Mouse (Mus musculus) liver, postnatal 0 days (tissue): ENCODE measurements around the gene Armc3.
A peak's percentile ranks its signal among the peaks of the same experiment; 100 is the strongest.

Source experiments
- CTCF ChIP-seq: sonication (generic); IDR thresholded peaks from 2 replicates; pipeline ENCODE4 v1.5.1; 2016; ENCODE audit warnings: antibody characterized with exemption, low read depth
- EP300 ChIP-seq: IDR thresholded peaks from 2 replicates; pipeline ENCODE4 v1.6.1; 2016; ENCODE audit warnings: antibody characterized with exemption, low read depth, mild to moderate bottlenecking

- TF ChIP-seq CTCF (peak; percentile 34), EP300 (no peak)
Observed at GRCm38 (mm10) chr2:19263375-19263774, 64.3 kb downstream of the Armc3 start.
